Mouse (Mus musculus): ENCODE results near the gene Tsc22d2. TPM values are rescaled to one million over a fixed set of nuclear protein-coding genes. Genes with fewer than 3 reads are reported as not detected.
"Not testable (repeated sequence)": the region's sequence is repeated elsewhere in the genome, so short reads cannot be mapped to it uniquely, and the experiment has no call there.

Gene Tsc22d2
- polyA plus RNA-seq, 1 experiment from 2014 or later = 15.1 TPM

- Histone ChIP-seq H3K9me3 (no peaks in the 10 kb centered on the region), H3K9ac (replicated peaks) (no peak overlapping the region), H3K4me1 (no peaks in the 10 kb centered on the region), H3K27ac (replicated peaks) (no peak overlapping the region), H3K4me3 (no peak overlapping the region), H3K27me3 (no peaks in the 10 kb centered on the region), H3K36me3 (no peaks in the 10 kb centered on the region), H3K4me2 (replicated peaks) (no peak overlapping the region)
- WGBS = 88% methylated on average over 4 of the region's 4 CpGs
- no peak for ATAC-seq (ENCODE audit: low FRiP score, low read depth)
Observed at GRCm38 (mm10) chr3:58454414-58455205, 40.1 kb downstream of the Tsc22d2 start.

GRCm38 (mm10) chr3:58455255-58455654, 40.7 kb downstream of the Tsc22d2 start:
- WGBS = 84% methylated on average over 3 of the region's 3 CpGs
- no peak overlapping the region for H3K4me3 ChIP-seq
- no peaks in the 10 kb centered on the region for H3K4me1 ChIP-seq
- H3K27me3 ChIP-seq = no peaks in the 10 kb centered on the region
- peaks cover 4% of the 10 kb centered on the region; the same call in 1 of the 2 replicates for H3K36me3 ChIP-seq
- no peak overlapping the region for H3K9ac ChIP-seq (replicated peaks)
- H3K27ac ChIP-seq (replicated peaks) = no peak overlapping the region
- ATAC-seq (ENCODE audit: low FRiP score, low read depth) = no peak
- H3K4me2 ChIP-seq (replicated peaks) = no peak overlapping the region
- no peaks in the 10 kb centered on the region for H3K9me3 ChIP-seq

GRCm38 (mm10) chr3:58469655-58470437, 55.3 kb downstream of the Tsc22d2 start:
- Histone ChIP-seq H3K4me1 (no peaks in the 10 kb centered on the region), H3K9ac (replicated peaks) (no peak overlapping the region), H3K27me3 (no peaks in the 10 kb centered on the region), H3K4me2 (replicated peaks) (no peak overlapping the region), H3K27ac (replicated peaks) (no peak overlapping the region), H3K9me3 (no peaks in the 10 kb centered on the region), H3K4me3 (no peak overlapping the region), H3K36me3 (no peaks in the 10 kb centered on the region)
- 72% methylated on average over 9 of the region's 9 CpGs for WGBS
- ATAC-seq (ENCODE audit: low FRiP score, low read depth) = no peak

- not testable (repeated sequence) for H3K4me2 ChIP-seq (replicated peaks); H3K27me3 ChIP-seq; ATAC-seq (ENCODE audit: low FRiP score, low read depth); H3K9ac ChIP-seq (replicated peaks); H3K27ac ChIP-seq (replicated peaks); H3K9me3 ChIP-seq; H3K4me3 ChIP-seq; H3K36me3 ChIP-seq; H3K4me1 ChIP-seq
- WGBS = 100% methylated on average over 1 of the region's 1 CpGs
Observed at GRCm38 (mm10) chr3:58475298-58475697, 60.8 kb downstream of the Tsc22d2 start.

- Histone ChIP-seq H3K36me3 (no peaks in the 10 kb centered on the region), H3K4me2 (replicated peaks) (no peak overlapping the region), H3K4me3 (no peak overlapping the region), H3K27ac (replicated peaks) (no peak overlapping the region), H3K9ac (replicated peaks) (no peak overlapping the region), H3K4me1 (no peaks in the 10 kb centered on the region), H3K9me3 (no peaks in the 10 kb centered on the region), H3K27me3 (no peaks in the 10 kb centered on the region)
- WGBS = 86% methylated on average over 2 of the region's 2 CpGs
- no peak for ATAC-seq (ENCODE audit: low FRiP score, low read depth)
Observed at GRCm38 (mm10) chr3:58478755-58479455, 64.4 kb downstream of the Tsc22d2 start.

- H3K36me3 ChIP-seq = no peaks in the 10 kb centered on the region
- H3K9ac ChIP-seq (replicated peaks) = no peak overlapping the region
- WGBS = 71% methylated on average over 7 of the region's 7 CpGs
- no peak overlapping the region for H3K4me3 ChIP-seq
- H3K27ac ChIP-seq (replicated peaks) = no peak overlapping the region
- H3K4me2 ChIP-seq (replicated peaks) = no peak overlapping the region
- H3K4me1 ChIP-seq = no peaks in the 10 kb centered on the region
- H3K9me3 ChIP-seq = no peaks in the 10 kb centered on the region
- ATAC-seq (ENCODE audit: low FRiP score, low read depth) = no peak
- H3K27me3 ChIP-seq = no peaks in the 10 kb centered on the region
Observed at GRCm38 (mm10) chr3:58485883-58486282, 71.4 kb downstream of the Tsc22d2 start.

GRCm38 (mm10) chr3:58487121-58487520, 72.6 kb downstream of the Tsc22d2 start:
- H3K36me3 ChIP-seq = no peaks in the 10 kb centered on the region
- H3K4me3 ChIP-seq = no peak overlapping the region
- no peak for ATAC-seq (ENCODE audit: low FRiP score, low read depth)
- no peak overlapping the region for H3K27ac ChIP-seq (replicated peaks)
- H3K27me3 ChIP-seq = no peaks in the 10 kb centered on the region
- no peak overlapping the region for H3K4me2 ChIP-seq (replicated peaks)
- no peak overlapping the region for H3K9ac ChIP-seq (replicated peaks)
- no peaks in the 10 kb centered on the region for H3K9me3 ChIP-seq
- 78% methylated on average over 3 of the region's 3 CpGs for WGBS
- H3K4me1 ChIP-seq = no peaks in the 10 kb centered on the region

GRCm38 (mm10) chr3:58487999-58488775, 73.7 kb downstream of the Tsc22d2 start:
- 81% methylated on average over 7 of the region's 8 CpGs for WGBS
- no peak overlapping the region for H3K9ac ChIP-seq (replicated peaks)
- no peak overlapping the region for H3K4me3 ChIP-seq
- H3K4me1 ChIP-seq = no peaks in the 10 kb centered on the region
- no peaks in the 10 kb centered on the region for H3K27me3 ChIP-seq
- H3K36me3 ChIP-seq = no peaks in the 10 kb centered on the region
- H3K9me3 ChIP-seq = no peaks in the 10 kb centered on the region
- no peak overlapping the region for H3K4me2 ChIP-seq (replicated peaks)
- ATAC-seq (ENCODE audit: low FRiP score, low read depth) = no peak
- no peak overlapping the region for H3K27ac ChIP-seq (replicated peaks)

- Histone ChIP-seq H3K9me3 (no peaks in the 10 kb centered on the region), H3K4me2 (replicated peaks) (no peak overlapping the region), H3K9ac (replicated peaks) (no peak overlapping the region), H3K27ac (replicated peaks) (no peak overlapping the region), H3K4me1 (no peaks in the 10 kb centered on the region), H3K36me3 (no peaks in the 10 kb centered on the region), H3K4me3 (no peak overlapping the region), H3K27me3 (no peaks in the 10 kb centered on the region)
- ATAC-seq (ENCODE audit: low FRiP score, low read depth) = no peak
- 78% methylated on average over 7 of the region's 7 CpGs for WGBS
Observed at GRCm38 (mm10) chr3:58490787-58491186, 76.3 kb downstream of the Tsc22d2 start.

GRCm38 (mm10) chr3:58493621-58494020, 79.1 kb downstream of the Tsc22d2 start:
- H3K9me3 ChIP-seq = no peaks in the 10 kb centered on the region
- H3K36me3 ChIP-seq = no peaks in the 10 kb centered on the region
- H3K4me3 ChIP-seq = no peak overlapping the region
- WGBS = 85% methylated on average over 4 of the region's 4 CpGs
- no peaks in the 10 kb centered on the region for H3K27me3 ChIP-seq
- H3K4me1 ChIP-seq = no peaks in the 10 kb centered on the region
- no peak overlapping the region for H3K4me2 ChIP-seq (replicated peaks)
- ATAC-seq (ENCODE audit: low FRiP score, low read depth) = no peak
- H3K27ac ChIP-seq (replicated peaks) = no peak overlapping the region
- no peak overlapping the region for H3K9ac ChIP-seq (replicated peaks)

- no peak overlapping the region for H3K27ac ChIP-seq (replicated peaks)
- H3K27me3 ChIP-seq = no peaks in the 10 kb centered on the region
- no peak overlapping the region for H3K9ac ChIP-seq (replicated peaks)
- WGBS = 66% methylated on average over 2 of the region's 2 CpGs
- no peaks in the 10 kb centered on the region for H3K9me3 ChIP-seq
- no peaks in the 10 kb centered on the region for H3K4me1 ChIP-seq
- no peak for ATAC-seq (ENCODE audit: low FRiP score, low read depth)
- no peak overlapping the region for H3K4me2 ChIP-seq (replicated peaks)
- no peaks in the 10 kb centered on the region for H3K36me3 ChIP-seq
- H3K4me3 ChIP-seq = no peak overlapping the region
Observed at GRCm38 (mm10) chr3:58501961-58502360, 87.4 kb downstream of the Tsc22d2 start.

Data from midbrain, embryonic 12.5 days (tissue).